Mouse (Mus musculus) lung, adult 2 months (tissue): ENCODE measurements around the gene Snx32.
A peak's percentile ranks its signal among the peaks of the same experiment; 100 is the strongest.

Source experiments
- CTCF ChIP-seq: fragments of 200-500 bp; IDR thresholded peaks from 2 replicates; pipeline ENCODE4 v1.5.1; 2011; ENCODE audit warnings: mild to moderate bottlenecking, low read length, control low read depth; ENCODE audit not compliant: insufficient read depth
- POLR2A ChIP-seq: fragments of 200-500 bp; IDR thresholded peaks from 2 replicates; pipeline ENCODE4 v1.6.1; 2011; ENCODE audit warnings: low read depth, mild to moderate bottlenecking, control low read depth, low read length, borderline replicate concordance; ENCODE audit errors: extremely low read depth

- TF ChIP-seq POLR2A (peak; percentile 62; the same call in 1 of the 2 replicates), CTCF (no peak)
Measured at GRCm38 (mm10) chr19:5510031-5511026, at the start of gene Snx32.
